ENCODE assay signal across 8 mouse cellular contexts in genomic region chr8:13675524-13675923, GRCm38 (mm10). TPM values are rescaled to one million over a fixed set of nuclear protein-coding genes. Genes with fewer than 3 reads are reported as not detected.
A peak's percentile ranks its signal among the peaks of the same experiment; 100 is the strongest.
DNase-seq lines count a peak whose midpoint lies in the region; ATAC-seq and TF ChIP-seq lines count a peak whose summit lies in the region.

No protein-coding gene starts in this region.

- DNase-seq in lung, embryonic 14.5 days, result no peak
- DNase-seq in lung, postnatal 36 days, result no peak
- no peak for DNase-seq in retina, embryonic 14.5 days (ENCODE audit: low spot score)
- no peak for DNase-seq in right cerebral cortex, adult 2 months (ENCODE audit: low spot score in 2 of 2)
- DNase-seq in urinary bladder, postnatal 36 days (ENCODE audit: low spot score in 2 of 2), result no peak

- peak overlapping the region; percentile 65 for H3K27ac ChIP-seq in lung, embryonic 14.5 days (ENCODE audit: low read depth)
- peak overlapping the region; percentile 82 for H3K27ac ChIP-seq in embryonic facial prominence, embryonic 15.5 days (replicated peaks)
- H3K27ac ChIP-seq in intestine, embryonic 15.5 days, result no peak overlapping the region; the same call in 1 of the 2 replicates
- H3K27ac ChIP-seq in neural tube, embryonic 13.5 days (replicated peaks), result peak overlapping the region; percentile 92

- peak overlapping the region; percentile 92 for H3K4me2 ChIP-seq in lung, embryonic 14.5 days
- H3K4me2 ChIP-seq in embryonic facial prominence, embryonic 15.5 days (replicated peaks), result peak overlapping the region; percentile 73
- peak overlapping the region; percentile 91 for H3K4me2 ChIP-seq in intestine, embryonic 15.5 days (replicated peaks)
- H3K4me2 ChIP-seq in neural tube, embryonic 13.5 days, result peak overlapping the region; percentile 63

- H3K4me3 ChIP-seq in lung, embryonic 14.5 days (ENCODE audit: low read depth, low read length), result peak overlapping the region; percentile 78
- peak overlapping the region; percentile 76 for H3K4me3 ChIP-seq in embryonic facial prominence, embryonic 15.5 days (replicated peaks)
- peak overlapping the region; percentile 81 for H3K4me3 ChIP-seq in intestine, embryonic 15.5 days (replicated peaks)
- H3K4me3 ChIP-seq in neural tube, embryonic 13.5 days, result peak overlapping the region; percentile 74

- H3K4me1 ChIP-seq in lung, embryonic 14.5 days (ENCODE audit: insufficient read depth), result peaks cover 24% of the 10 kb centered on the region
- peaks cover 44% of the 10 kb centered on the region for H3K4me1 ChIP-seq in embryonic facial prominence, embryonic 15.5 days
- H3K4me1 ChIP-seq in intestine, embryonic 15.5 days (replicated peaks), result peaks cover 18% of the 10 kb centered on the region
- peaks cover 45% of the 10 kb centered on the region for H3K4me1 ChIP-seq in neural tube, embryonic 13.5 days (replicated peaks)

- 0 out of 2 replicates have a peak, but pooled peaks cover 7% of the 10 kb centered on the region for H3K27me3 ChIP-seq in lung, embryonic 14.5 days (ENCODE audit: insufficient read depth, low read length)
- H3K27me3 ChIP-seq in embryonic facial prominence, embryonic 15.5 days, result peaks cover 6% of the 10 kb centered on the region; the same call in 1 of the 2 replicates
- no peaks in the 10 kb centered on the region for H3K27me3 ChIP-seq in intestine, embryonic 15.5 days (replicated peaks)
- no peaks in the 10 kb centered on the region for H3K27me3 ChIP-seq in neural tube, embryonic 13.5 days

- H3K9ac ChIP-seq in lung, embryonic 14.5 days, result peak overlapping the region; percentile 72
- H3K9ac ChIP-seq in embryonic facial prominence, embryonic 15.5 days, result peak overlapping the region; percentile 43
- H3K9ac ChIP-seq in intestine, embryonic 15.5 days, result peak overlapping the region; percentile 64
- H3K9ac ChIP-seq in neural tube, embryonic 13.5 days, result peak overlapping the region; percentile 80

- no peak for TF ChIP-seq CTCF in lung, embryonic 14.5 days (IDR thresholded peaks at IDR 0.05; ENCODE audit: low read depth)

- ATAC-seq in lung, embryonic 14.5 days (ENCODE audit: insufficient read depth), result no peak
- ATAC-seq in embryonic facial prominence, embryonic 15.5 days (ENCODE audit: insufficient number of reproducible peaks, low FRiP score, low TSS enrichment, low read depth), result no peak
- ATAC-seq in intestine, embryonic 15.5 days, result no peak
- ATAC-seq in neural tube, embryonic 13.5 days (ENCODE audit: low read depth), result no peak

- 25% methylated on average over 8 of the region's 8 CpGs for WGBS in lung, embryonic 14.5 days
- 27% methylated on average over 8 of the region's 8 CpGs for WGBS in embryonic facial prominence, embryonic 15.5 days
- WGBS in intestine, embryonic 15.5 days, result 38% methylated on average over 8 of the region's 8 CpGs
- 41% methylated on average over 8 of the region's 8 CpGs for WGBS in neural tube, embryonic 13.5 days

- H3K36me3 ChIP-seq in lung, embryonic 14.5 days (ENCODE audit: insufficient read depth), result no peaks in the 10 kb centered on the region
- no peaks in the 10 kb centered on the region for H3K36me3 ChIP-seq in embryonic facial prominence, embryonic 15.5 days
- H3K36me3 ChIP-seq in intestine, embryonic 15.5 days, result no peaks in the 10 kb centered on the region
- no peaks in the 10 kb centered on the region for H3K36me3 ChIP-seq in neural tube, embryonic 13.5 days

- no peaks in the 10 kb centered on the region for H3K9me3 ChIP-seq in lung, embryonic 14.5 days (ENCODE audit: low read depth, low read length)
- H3K9me3 ChIP-seq in embryonic facial prominence, embryonic 15.5 days (replicated peaks), result no peaks in the 10 kb centered on the region
- H3K9me3 ChIP-seq in intestine, embryonic 15.5 days, result no peaks in the 10 kb centered on the region
- no peaks in the 10 kb centered on the region for H3K9me3 ChIP-seq in neural tube, embryonic 13.5 days

RNA-seq across cellular contexts. Expression of gene Rasa3, which starts 1.9 kb away (rescaled TPM):
- polyA plus RNA-seq in lung, embryonic 14.5 days (2014; fragmentation: Nextera tagmentation; extraction: Ambion mirVana), result 41.7 and 48.1 TPM in 2 replicates
- 36.0 and 37.4 TPM in 2 replicates for polyA plus RNA-seq in embryonic facial prominence, embryonic 15.5 days (2015; fragmentation: Nextera tagmentation; extraction: Ambion mirVana)
- 19.1 and 22.2 TPM in 2 replicates for polyA plus RNA-seq in intestine, embryonic 15.5 days (2015; fragmentation: Nextera tagmentation; extraction: Ambion mirVana)
- polyA plus RNA-seq in neural tube, embryonic 13.5 days (2015; fragmentation: Nextera tagmentation; extraction: Ambion mirVana), result 28.3 and 30.7 TPM in 2 replicates

RNA-seq across cellular contexts. Expression of gene Cfap97d2, which starts 30.2 kb away (rescaled TPM):
- 0.37 TPM in 1 of 2 replicates, not detected in the other for polyA plus RNA-seq in lung, embryonic 14.5 days (2014; fragmentation: Nextera tagmentation; extraction: Ambion mirVana)
- 1.4 and 2.3 TPM in 2 replicates for polyA plus RNA-seq in embryonic facial prominence, embryonic 15.5 days (2015; fragmentation: Nextera tagmentation; extraction: Ambion mirVana)
- 0.10 TPM in 1 of 2 replicates, not detected in the other for polyA plus RNA-seq in intestine, embryonic 15.5 days (2015; fragmentation: Nextera tagmentation; extraction: Ambion mirVana)
- polyA plus RNA-seq in neural tube, embryonic 13.5 days (2015; fragmentation: Nextera tagmentation; extraction: Ambion mirVana), result 1.3 and 1.8 TPM in 2 replicates
